Mouse (Mus musculus) MEL (cell line): ENCODE results near the gene Pf4. TPM values are rescaled to one million over a fixed set of nuclear protein-coding genes. Genes with fewer than 3 reads are reported as not detected.

ENCODE experiments used
- DNase-seq: peaks from one replicate; pipeline ENCODE4 v3.0.0; 2011; ENCODE audit warnings: low read depth, low spot score
- H3K27ac ChIP-seq: 2 replicates; pipeline ENCODE4 v1.5.1; 2012; ENCODE audit warnings: low read depth, mild to moderate bottlenecking, control low read depth, low read length, moderate library complexity; ENCODE audit not compliant: control insufficient read depth
- H3K27me3 ChIP-seq, 2 experiments: fragments of 150-350 bp in 1 of 2; sonication (generic) in 1 of 2; 2 replicates each; pipeline ENCODE4 v1.6.1; 2012; ENCODE audit warnings: low read length in 2 of 2, mild to moderate bottlenecking in 2 of 2, improper control_type of control experiment in 1 of 2, moderate library complexity in 1 of 2; ENCODE audit not compliant: insufficient read depth in 2 of 2, control insufficient read depth in 1 of 2
- H3K36me3 ChIP-seq, 2 experiments: 2 replicates each; pipeline ENCODE4 v1.6.1; 2012 to 2014; ENCODE audit warnings: low read length in 2 of 2, improper control_type of control experiment in 1 of 2, inconsistent platforms in 1 of 2, mild to moderate bottlenecking in 1 of 2; ENCODE audit not compliant: insufficient read depth in 2 of 2, control insufficient read depth in 1 of 2
- H3K4me1 ChIP-seq, 2 experiments: fragments of 150-350 bp in 1 of 2; sonication (generic) in 1 of 2; 2 replicates each; pipeline ENCODE4 v1.6.1; 2012; ENCODE audit warnings: low read length in 2 of 2, improper control_type of control experiment in 1 of 2, mild to moderate bottlenecking in 1 of 2; ENCODE audit not compliant: insufficient read depth in 2 of 2, control insufficient read depth in 1 of 2
- H3K4me3 ChIP-seq, 2 experiments: fragments of 150-350 bp in 1 of 2; sonication (generic) in 1 of 2; 2 replicates each; pipeline ENCODE4 v1.5.1; 2012; ENCODE audit warnings: low read depth in 2 of 2, low read length in 2 of 2, mild to moderate bottlenecking in 2 of 2, moderate library complexity in 2 of 2, control low read depth in 1 of 2, improper control_type of control experiment in 1 of 2; ENCODE audit not compliant: control insufficient read depth in 1 of 2, insufficient read depth in 1 of 2
- H3K79me2 ChIP-seq: 2 replicates; pipeline ENCODE4 v1.6.1; 2012; ENCODE audit warnings: mild to moderate bottlenecking, low read length, moderate library complexity; ENCODE audit not compliant: control insufficient read depth, poor library complexity, insufficient read depth
- H3K9ac ChIP-seq: 2 replicates; pipeline ENCODE4 v1.6.1; 2012; ENCODE audit warnings: low read depth, mild to moderate bottlenecking, control low read depth, low read length, moderate library complexity; ENCODE audit not compliant: control insufficient read depth, poor library complexity, severe bottlenecking
- H3K9me3 ChIP-seq: fragments of 150-350 bp; sonication (generic); replicated peaks from 2 replicates; pipeline ENCODE4 v1.6.1; 2012; ENCODE audit warnings: mild to moderate bottlenecking, low read length, improper control_type of control experiment, moderate library complexity; ENCODE audit not compliant: insufficient read depth
- CHD1 ChIP-seq: IDR thresholded peaks from 2 replicates; pipeline ENCODE4 v1.6.1; 2012; ENCODE audit warnings: low read depth, mild to moderate bottlenecking, inconsistent platforms, low read length, improper control_type of control experiment
- CTCF ChIP-seq, 3 experiments: IDR thresholded peaks in 2 of 3; conservative IDR thresholded peaks in 1 of 3; 2 replicates each; pipeline ENCODE4 v1.5.1; 2011 to 2012; ENCODE audit warnings: low read length in 3 of 3, low read depth in 2 of 3, mild to moderate bottlenecking in 2 of 3, improper control_type of control experiment in 1 of 3, inconsistent platforms in 1 of 3, mixed read lengths in 1 of 3, moderate library complexity in 1 of 3; ENCODE audit not compliant: control insufficient read depth in 1 of 3, insufficient read depth in 1 of 3, poor library complexity in 1 of 3, severe bottlenecking in 1 of 3
- ELF1 ChIP-seq: IDR thresholded peaks from 2 replicates; pipeline ENCODE4 v1.6.1; 2014; ENCODE audit warnings: low read depth, mild to moderate bottlenecking, inconsistent platforms, low read length, improper control_type of control experiment, moderate library complexity
- GABPA ChIP-seq: IDR thresholded peaks from 2 replicates; pipeline ENCODE4 v1.6.1; 2012; ENCODE audit warnings: low read depth, mild to moderate bottlenecking, inconsistent platforms, low read length, improper control_type of control experiment, moderate library complexity
- HCFC1 ChIP-seq: IDR thresholded peaks from 2 replicates; pipeline ENCODE4 v1.6.1; 2012; ENCODE audit warnings: low read depth, mild to moderate bottlenecking, inconsistent platforms, low read length, improper control_type of control experiment, moderate library complexity
- KAT2A ChIP-seq: conservative IDR thresholded peaks from 2 replicates; pipeline ENCODE4 v1.6.1; 2012; ENCODE audit warnings: low read depth, low read length, improper control_type of control experiment, inconsistent platforms
- MAZ ChIP-seq: IDR thresholded peaks from 2 replicates; pipeline ENCODE4 v1.6.1; 2012; ENCODE audit warnings: low read depth, mild to moderate bottlenecking, inconsistent platforms, low read length, improper control_type of control experiment
- MEF2A ChIP-seq: IDR thresholded peaks from 2 replicates; pipeline ENCODE4 v1.6.1; 2014; ENCODE audit warnings: low read depth, mild to moderate bottlenecking, inconsistent platforms, low read length, improper control_type of control experiment; ENCODE audit not compliant: poor library complexity, insufficient replicate concordance, severe bottlenecking; ENCODE audit errors: extremely low read depth
- NELFE ChIP-seq: IDR thresholded peaks from 2 replicates; pipeline ENCODE4 v1.6.1; 2011; ENCODE audit warnings: low read depth, low read length, improper control_type of control experiment
- POLR2AphosphoS5 ChIP-seq: IDR thresholded peaks from 2 replicates; pipeline ENCODE4 v1.6.1; 2012; ENCODE audit warnings: low read depth, borderline replicate concordance, mild to moderate bottlenecking, inconsistent platforms, low read length, moderate library complexity, mixed read lengths
- RAD21 ChIP-seq: IDR thresholded peaks from 2 replicates; pipeline ENCODE4 v1.6.1; 2011; ENCODE audit warnings: mild to moderate bottlenecking, low read depth, low read length, improper control_type of control experiment
- SMC3 ChIP-seq: IDR thresholded peaks from 2 replicates; pipeline ENCODE4 v1.6.1; 2011; ENCODE audit warnings: low read depth, low read length, improper control_type of control experiment
- TBP ChIP-seq: IDR thresholded peaks from 2 replicates; pipeline ENCODE4 v1.8.0; 2011; ENCODE audit warnings: low read depth, low read length, improper control_type of control experiment
- USF2 ChIP-seq, 2 experiments: IDR thresholded peaks; 2 replicates each; pipeline ENCODE4 v1.6.1; 2011 to 2012; ENCODE audit warnings: improper control_type of control experiment in 2 of 2, low read length in 2 of 2, borderline replicate concordance in 1 of 2, inconsistent platforms in 1 of 2, low read depth in 1 of 2, mild to moderate bottlenecking in 1 of 2; ENCODE audit not compliant: insufficient read depth in 1 of 2
- ZC3H11A ChIP-seq: IDR thresholded peaks from 2 replicates; pipeline ENCODE4 v1.6.1; 2012; ENCODE audit warnings: low read depth, mild to moderate bottlenecking, inconsistent platforms, low read length, improper control_type of control experiment
- polyA plus RNA-seq, 2 experiments: library from polyadenylated mRNA; stranded (reverse) in 1 of 2; unstranded in 1 of 2; fragments of >175 nt in 1 of 2; fragments of >200 nt in 1 of 2; gene quantifications; 2 replicates each; pipeline versions ENCODE4 v1.2.1 to v1.2.4; 2012; ENCODE audit warnings: low replicate concordance in 2 of 2, low read depth in 1 of 2; ENCODE audit not compliant: insufficient read length in 2 of 2, insufficient read depth in 1 of 2, missing spikeins in 1 of 2
- total RNA-seq: library from RNA; depleted of rRNA; stranded (reverse); fragments of 300-350 nt; gene quantifications from 2 replicates; pipeline ENCODE4 v1.2.3, GENCODE M21; 2012

Gene Pf4
- total and polyA plus RNA-seq, 3 experiments = 283 to 393 TPM; not detected in 1

DNA sequence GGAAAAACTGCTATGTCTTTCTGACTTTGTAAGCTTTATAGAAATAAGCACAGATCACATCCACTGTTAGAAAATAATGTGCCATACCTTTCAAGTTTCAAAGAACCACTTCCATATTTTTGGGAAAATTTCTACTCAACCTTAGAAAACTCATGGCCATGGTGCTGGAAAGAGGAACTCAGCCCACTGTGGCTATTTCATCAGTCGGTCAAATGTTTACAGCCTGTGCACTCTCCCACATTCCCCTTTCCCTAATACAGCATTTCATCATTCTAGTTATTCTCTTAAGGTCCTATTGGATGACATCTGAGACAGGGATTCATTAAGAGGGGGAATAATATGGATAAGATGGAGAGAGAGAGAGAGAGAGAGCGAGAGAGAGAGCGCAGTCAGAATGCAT, 11.5 kb downstream of the Pf4 start:
- Histone ChIP-seq H3K4me1 (no peaks in the 10 kb centered on the region), H3K27ac (no peak overlapping the region)
- TF ChIP-seq SMC3 (no peak), TBP (no peak), USF2 (IDR thresholded peaks at IDR 0.05; ENCODE audit: borderline replicate concordance in 1 of 2, insufficient read depth in 1 of 2, low read depth in 1 of 2, low read length in 2 of 2) (no peak), NELFE (no peak), KAT2A (no peak)

DNA sequence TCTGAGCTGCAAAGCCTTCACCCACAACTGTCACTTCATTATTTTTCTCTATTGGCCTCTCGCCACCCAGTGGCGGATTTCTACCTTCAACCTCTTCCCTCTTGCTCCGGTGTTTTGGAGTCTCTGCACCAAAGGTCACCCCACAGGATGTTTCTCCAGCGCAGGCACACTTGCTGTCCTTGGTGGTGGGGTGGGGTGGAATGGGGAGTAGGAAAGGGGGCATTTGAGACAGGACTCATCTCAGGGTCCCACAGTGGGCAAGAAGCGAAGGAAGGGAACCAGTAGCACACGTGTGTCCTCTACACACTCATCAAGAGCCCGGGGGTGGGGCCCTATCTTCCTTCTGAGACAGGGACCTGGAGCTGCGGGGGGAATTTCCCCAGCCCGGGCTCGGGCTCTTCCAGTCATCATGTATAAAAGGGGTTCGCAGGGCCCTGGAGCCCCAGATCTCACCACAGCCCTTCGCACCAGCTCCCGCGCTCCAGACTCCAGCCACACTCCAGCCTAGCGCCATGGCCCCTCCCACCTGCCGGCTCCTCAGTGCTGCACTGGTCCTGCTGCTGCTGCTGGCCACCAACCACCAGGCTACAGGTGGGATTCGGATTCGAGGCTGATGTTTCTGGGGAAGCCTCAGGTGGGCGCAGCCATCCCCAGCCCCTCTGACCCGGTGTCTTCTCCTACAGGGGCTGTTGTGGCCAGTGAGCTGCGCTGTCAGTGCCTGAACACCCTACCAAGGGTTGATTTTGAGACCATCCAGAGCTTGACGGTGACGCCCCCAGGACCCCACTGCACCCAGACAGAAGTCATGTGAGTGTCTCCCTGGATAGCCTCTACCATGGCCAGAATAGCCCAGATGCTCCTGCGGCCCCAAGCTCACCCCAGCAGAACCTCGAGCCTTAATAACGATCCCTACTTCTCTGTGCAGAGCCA, 13.7 kb downstream of the Pf4 start, which contains the start of gene Cxcl3:
TSS of gene Cxcl3 (plus strand) at position 445 of the 930 bp plus-strand sequence.
- Histone ChIP-seq H3K9ac (no peak within 1 kb of the TSS), H3K9me3 (no peaks in the 10 kb centered on the region), H3K27me3 (no peaks in the 10 kb centered on the region; a peak in 1 of 4 replicates), H3K27ac (no peak within 1 kb of the TSS), H3K4me3 (no peak within 1 kb of the TSS), H3K79me2 (no peaks in the 10 kb centered on the region), H3K36me3 (no peaks in the 10 kb centered on the region), H3K4me1 (no peaks in the 10 kb centered on the region)
- TF ChIP-seq RAD21 (peak; percentile 69), POLR2AphosphoS5 (no peak), GABPA (no peak), CHD1 (no peak), MAZ (no peak), NELFE (no peak), ZC3H11A (peak; percentile 80), CTCF (IDR thresholded peaks at IDR 0.05 in 2 of 3, conservative IDR thresholded peaks at IDR 0.05 in 1 of 3; ENCODE audit: control insufficient read depth in 1 of 3, insufficient read depth in 1 of 3, low read depth in 2 of 3, low read length in 3 of 3, poor library complexity in 1 of 3, severe bottlenecking in 1 of 3) (peak; percentile 14 to 71 (median 26); a peak in 2 of 6 replicates), MEF2A (no peak), ELF1 (no peak), SMC3 (peak; percentile 88), HCFC1 (no peak)
- DNase-seq = peak; percentile 54

More for the DNA sequence above, 11.5 kb downstream of the Pf4 start:
- H3K27me3 ChIP-seq = no peaks in the 10 kb centered on the region; a peak in 1 of 4 replicates
- no peak for DNase-seq
- no peaks in the 10 kb centered on the region for H3K9me3 ChIP-seq
- H3K36me3 ChIP-seq = no peaks in the 10 kb centered on the region
- no peak overlapping the region for H3K4me3 ChIP-seq
- H3K79me2 ChIP-seq = no peaks in the 10 kb centered on the region
- H3K9ac ChIP-seq = no peak overlapping the region
